Mouse (Mus musculus): ENCODE measurements around the gene Chst3.
A peak's percentile ranks its signal among the peaks of the same experiment; 100 is the strongest.
"Not testable (repeated sequence)": the region's sequence is repeated elsewhere in the genome, so short reads cannot be mapped to it uniquely, and the experiment has no call there.

Gene Chst3

GRCm38 (mm10) chr10:60218591-60219499, at the start of gene Chst3:
Chst3 (minus strand) TSS chr10:60219260.
- DNase-seq (ENCODE audit: extremely low spot score) = peak; percentile 77

GRCm38 (mm10) chr10:60268738-60269137, 49.7 kb upstream of the Chst3 start:
- DNase-seq (ENCODE audit: extremely low spot score) = no peak

GRCm38 (mm10) chr10:60266842-60267401, 47.9 kb upstream of the Chst3 start:
- no peak for DNase-seq (ENCODE audit: extremely low spot score)

GRCm38 (mm10) chr10:60265252-60265651, 46.2 kb upstream of the Chst3 start:
- no peak for DNase-seq (ENCODE audit: extremely low spot score)

GRCm38 (mm10) chr10:60263351-60263750, 44.3 kb upstream of the Chst3 start:
- no peak for DNase-seq (ENCODE audit: extremely low spot score)

GRCm38 (mm10) chr10:60262386-60262785, 43.3 kb upstream of the Chst3 start:
- no peak for DNase-seq (ENCODE audit: extremely low spot score)

- no peak for DNase-seq (ENCODE audit: extremely low spot score)
Measured at GRCm38 (mm10) chr10:60261530-60261929, 42.5 kb upstream of the Chst3 start.

GRCm38 (mm10) chr10:60260557-60261294, 41.7 kb upstream of the Chst3 start:
- DNase-seq (ENCODE audit: extremely low spot score) = no peak

GRCm38 (mm10) chr10:60257261-60257825, 38.3 kb upstream of the Chst3 start:
- DNase-seq (ENCODE audit: extremely low spot score) = no peak

GRCm38 (mm10) chr10:60256088-60256487, 37.0 kb upstream of the Chst3 start:
- no peak for DNase-seq (ENCODE audit: extremely low spot score)

- DNase-seq (ENCODE audit: extremely low spot score) = no peak
Measured at GRCm38 (mm10) chr10:60252606-60253005, 33.5 kb upstream of the Chst3 start.

GRCm38 (mm10) chr10:60252187-60252586, 33.1 kb upstream of the Chst3 start:
- DNase-seq (ENCODE audit: extremely low spot score) = no peak

- DNase-seq (ENCODE audit: extremely low spot score) = no peak
Measured at GRCm38 (mm10) chr10:60250426-60250965, 31.4 kb upstream of the Chst3 start.

- DNase-seq (ENCODE audit: extremely low spot score) = not testable (repeated sequence)
Measured at GRCm38 (mm10) chr10:60248345-60248744, 29.3 kb upstream of the Chst3 start.

GRCm38 (mm10) chr10:60246519-60246918, 27.5 kb upstream of the Chst3 start:
- DNase-seq (ENCODE audit: extremely low spot score) = peak; percentile 55

- DNase-seq (ENCODE audit: extremely low spot score) = no peak
Measured at GRCm38 (mm10) chr10:60245635-60246034, 26.6 kb upstream of the Chst3 start.

- peak; percentile 86 for DNase-seq (ENCODE audit: extremely low spot score)
Measured at GRCm38 (mm10) chr10:60245041-60245440, 26.0 kb upstream of the Chst3 start.

GRCm38 (mm10) chr10:60243941-60244340, 24.9 kb upstream of the Chst3 start:
- DNase-seq (ENCODE audit: extremely low spot score) = no peak

- DNase-seq (ENCODE audit: extremely low spot score) = no peak
Measured at GRCm38 (mm10) chr10:60240416-60240815, 21.4 kb upstream of the Chst3 start.

GRCm38 (mm10) chr10:60237475-60238154, 18.6 kb upstream of the Chst3 start:
- peak; percentile 49 for DNase-seq (ENCODE audit: extremely low spot score)

- not testable (repeated sequence) for DNase-seq (ENCODE audit: extremely low spot score)
Measured at GRCm38 (mm10) chr10:60235876-60236275, 16.8 kb upstream of the Chst3 start.

Data from embryo, embryonic 9.5 days (tissue).